Mouse (Mus musculus): ENCODE measurements around the gene Psmc1. TPM values are rescaled to one million over a fixed set of nuclear protein-coding genes. Genes with fewer than 3 reads are reported as not detected.

Gene Psmc1
- polyA plus RNA-seq (2012; rRNA removed) = 143 and 145 TPM in 2 replicates

DNA sequence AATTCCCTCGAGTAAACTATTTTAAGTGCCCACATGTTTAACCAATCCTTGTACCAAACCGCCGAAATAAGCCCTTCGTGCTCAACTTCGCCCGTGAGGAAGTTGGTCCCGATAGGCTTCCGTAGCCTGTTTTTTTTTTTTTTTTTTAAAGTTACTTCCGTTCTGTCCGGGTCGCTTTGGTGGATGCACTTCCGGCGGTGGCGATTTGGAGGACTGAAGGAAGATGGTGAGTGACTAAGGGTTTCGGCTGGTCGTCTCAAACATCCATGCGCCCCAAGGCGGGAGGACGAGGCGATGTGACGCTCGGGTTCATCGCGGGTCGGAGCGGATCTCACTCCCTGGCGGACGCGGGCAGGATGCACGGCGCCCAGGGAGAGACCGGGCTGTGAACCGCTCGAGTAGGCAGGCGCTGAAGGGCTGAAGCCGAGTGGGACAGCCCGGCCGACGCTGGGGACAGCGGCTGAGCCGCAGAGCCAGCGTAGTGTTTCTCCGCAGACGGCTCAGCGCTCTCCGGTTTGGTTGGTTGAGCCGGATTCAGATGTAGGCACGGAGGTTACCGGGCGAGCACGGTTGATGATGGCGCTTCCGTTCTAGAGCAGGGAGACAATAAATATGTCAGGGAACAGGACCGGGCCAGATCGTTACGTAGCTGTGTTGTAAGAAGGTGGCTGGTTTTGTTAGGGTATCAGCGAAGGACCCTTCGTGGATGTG, at the start of gene Psmc1:
TSS of gene Psmc1 (plus strand) at position 169 of the 711 bp plus-strand sequence.

DNA sequence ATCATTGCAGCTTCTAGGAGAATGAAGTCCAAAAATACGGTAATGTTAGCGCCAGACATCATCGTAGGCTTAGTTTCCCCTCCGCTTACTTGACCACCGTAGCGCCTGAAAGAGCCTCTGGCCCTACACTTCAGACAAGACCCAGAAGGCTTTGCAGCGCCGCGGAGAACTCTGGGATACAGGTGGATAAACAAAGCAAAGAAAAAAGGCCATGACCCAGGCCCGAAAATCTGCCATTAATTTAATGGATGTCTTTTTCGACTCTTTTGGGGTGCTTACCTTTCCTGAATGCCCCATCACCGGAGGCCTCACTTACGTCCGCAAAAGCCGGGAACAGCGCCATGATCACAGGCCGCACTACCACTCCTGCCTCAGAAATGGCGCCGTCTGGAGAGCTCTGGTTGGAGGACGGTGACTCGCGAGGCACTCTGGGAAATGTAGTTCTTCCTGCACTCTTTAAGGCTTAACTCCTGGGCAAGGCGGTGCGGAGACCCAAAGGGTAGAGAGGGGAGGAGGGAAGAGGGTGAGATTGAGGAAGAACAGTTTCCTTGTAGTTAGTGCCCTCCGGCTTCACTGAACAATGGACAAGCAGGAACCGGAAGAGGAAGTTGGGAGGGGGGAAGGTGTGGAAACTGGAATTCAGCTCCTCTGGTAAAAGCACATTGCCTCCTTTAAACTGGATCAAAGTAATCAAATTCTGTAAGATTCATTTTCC, 49.5 kb downstream of the Psmc1 start, which contains the start of gene Nrde2:
TSS of gene Nrde2 (minus strand) at position 393 of the 715 bp plus-strand sequence.

Other genes with a start within 250 kb of the Psmc1 start
- gene Efcab11, start 225.7 kb upstream of the Psmc1 start, polyA plus RNA-seq (2012; rRNA removed) = 4.9 and 6.9 TPM in 2 replicates
- 53.4 and 59.8 TPM in 2 replicates for gene Tdp1, start 225.6 kb upstream of the Psmc1 start, polyA plus RNA-seq (2012; rRNA removed)
- 0.44 and 0.59 TPM in 2 replicates for gene Kcnk13, start 145.7 kb upstream of the Psmc1 start, polyA plus RNA-seq (2012; rRNA removed)
- gene Nrde2, start 49.5 kb downstream of the Psmc1 start, polyA plus RNA-seq (2012; rRNA removed) = 15.8 and 17.3 TPM in 2 replicates
- 442 and 496 TPM in 2 replicates for gene Calm1, start 89.3 kb downstream of the Psmc1 start, polyA plus RNA-seq (2012; rRNA removed)